Mouse (Mus musculus) kidney, embryonic 16.5 days (tissue): ENCODE data around the gene St5. TPM values are rescaled to one million over a fixed set of nuclear protein-coding genes. Genes with fewer than 3 reads are reported as not detected.

Experiments
- ATAC-seq: fragments of 200-750 bp; cut with Nextera tagmentation; 2 replicates; pipeline ENCODE4 v1.8.0; 2017; ENCODE audit warnings: moderate TSS enrichment; ENCODE audit not compliant: low FRiP score, low TSS enrichment
- H3K27ac ChIP-seq: fragments of 300-500 bp; sonication (generic); 2 replicates; pipeline ENCODE4 v1.5.1; 2014; ENCODE audit warnings: low read length
- H3K27me3 ChIP-seq: fragments of 300-500 bp; sonication (generic); 2 replicates; pipeline ENCODE4 v1.6.1; 2014; ENCODE audit warnings: low read length, control low read depth, mixed read lengths; ENCODE audit not compliant: insufficient read depth
- H3K36me3 ChIP-seq: fragments of 300-500 bp; sonication (generic); 2 replicates; pipeline ENCODE4 v1.6.1; 2014; ENCODE audit warnings: low read length, control low read depth, mixed read lengths; ENCODE audit not compliant: insufficient read depth
- H3K4me1 ChIP-seq: fragments of 300-500 bp; sonication (generic); 2 replicates; pipeline ENCODE4 v1.6.1; 2014; ENCODE audit warnings: low read length, control low read depth, mixed read lengths; ENCODE audit not compliant: insufficient read depth
- H3K4me2 ChIP-seq: fragments of 300-500 bp; sonication (generic); replicated peaks from 2 replicates; pipeline ENCODE4 v1.6.1; 2014; ENCODE audit warnings: low read depth, low read length
- H3K4me3 ChIP-seq: fragments of 300-500 bp; sonication (generic); 2 replicates; pipeline ENCODE4 v1.5.1; 2014; ENCODE audit warnings: mild to moderate bottlenecking, low read length
- H3K9ac ChIP-seq: fragments of 300-500 bp; sonication (generic); replicated peaks from 2 replicates; pipeline ENCODE4 v1.6.1; 2014; ENCODE audit warnings: low read length
- H3K9me3 ChIP-seq: fragments of 300-500 bp; sonication (generic); 2 replicates; pipeline ENCODE4 v1.6.1; 2016; ENCODE audit warnings: low read length, control low read depth
- WGBS: fragments of 180-500 bp; shearing (Covaris S2); extraction: QIAGEN DNeasy Blood & Tissue Kit; methylation state at CpG from one replicate; pipeline ENCODE4 v1.1.7; 2014; 5-methylcytosine and 5-hydroxymethylcytosine counted together
- polyA plus RNA-seq: library from polyadenylated mRNA; unstranded; fragments of >200 nt; fragmentation: Nextera tagmentation; extraction: Ambion mirVana; gene quantifications from 2 replicates; pipeline ENCODE4 v1.2.1, GENCODE M21; 2015

The St5 gene
- polyA plus RNA-seq, 1 experiment from 2014 or later, result 38.0 TPM

DNA sequence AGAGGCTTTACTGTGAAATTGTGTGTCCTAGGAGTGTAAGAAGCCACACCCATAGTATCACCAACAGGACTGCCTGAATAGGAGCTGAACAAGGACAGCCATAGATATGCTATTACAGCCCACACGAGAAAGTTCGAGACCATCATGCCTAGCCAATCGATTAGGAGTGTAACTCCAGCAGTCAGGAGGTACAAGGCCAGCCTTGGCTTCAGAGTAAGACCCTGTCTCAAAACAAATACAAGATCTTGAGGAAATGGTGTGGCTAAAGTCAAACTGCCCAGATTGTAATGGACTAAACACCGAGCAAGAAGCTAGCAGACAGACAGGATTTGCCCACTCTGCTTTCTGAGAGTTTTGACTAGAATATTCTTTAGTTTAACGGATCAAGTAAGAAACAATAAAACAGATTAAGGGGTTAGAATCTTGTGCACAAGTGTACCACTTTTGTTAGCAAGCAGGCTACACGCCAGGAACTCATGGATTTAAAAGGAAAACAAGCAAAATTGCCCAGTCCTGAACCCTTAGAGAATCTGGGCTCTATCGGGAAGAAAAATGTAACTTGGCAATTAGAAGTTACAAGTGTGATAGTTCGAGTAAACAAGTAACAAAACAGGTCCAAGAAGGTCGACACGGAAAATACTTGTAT is 185.2 kb downstream of the St5 start:
- ATAC-seq, result no peak
- 18% methylated on average over 10 of the region's 10 CpGs for WGBS

DNA sequence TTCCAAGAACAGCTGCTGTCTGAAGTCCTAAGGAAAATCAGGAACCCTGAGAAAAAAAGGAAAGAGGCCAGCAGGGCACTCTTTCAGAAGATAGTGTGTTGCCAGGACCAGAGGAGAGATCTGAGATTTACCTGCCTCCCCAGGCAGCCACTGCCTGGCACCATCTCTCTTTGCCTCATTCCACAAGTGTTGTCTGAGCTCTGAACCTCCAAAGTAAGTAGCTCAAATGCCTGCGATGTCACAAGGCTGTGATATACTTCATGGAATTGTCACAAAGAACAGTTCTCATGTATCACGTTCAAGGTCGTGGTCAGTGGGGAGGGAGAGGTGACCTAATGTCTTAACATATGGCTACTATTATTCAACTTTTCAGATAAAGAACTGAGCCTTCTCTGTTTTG is 186.9 kb downstream of the St5 start:
- Histone ChIP-seq H3K4me1 (peaks cover 24% of the 10 kb centered on the region), H3K27me3 (no peaks in the 10 kb centered on the region), H3K36me3 (peaks cover 12% of the 10 kb centered on the region; the same call in 1 of the 2 replicates), H3K27ac (no peak overlapping the region), H3K9me3 (no peaks in the 10 kb centered on the region), H3K4me2 (no peak overlapping the region), H3K4me3 (no peak overlapping the region), H3K9ac (no peak overlapping the region)
- no peak for ATAC-seq
- 64% methylated on average over 3 of the region's 3 CpGs for WGBS

More for the DNA sequence above, 185.2 kb downstream of the St5 start:
- Histone ChIP-seq H3K36me3 (peaks cover 29% of the 10 kb centered on the region), H3K27me3 (no peaks in the 10 kb centered on the region), H3K27ac (peak overlapping the region; percentile 99), H3K4me3 (peak overlapping the region; percentile 98), H3K9ac (peak overlapping the region; percentile 80), H3K9me3 (no peaks in the 10 kb centered on the region), H3K4me1 (peaks cover 25% of the 10 kb centered on the region), H3K4me2 (peak overlapping the region; percentile 67)

DNA sequence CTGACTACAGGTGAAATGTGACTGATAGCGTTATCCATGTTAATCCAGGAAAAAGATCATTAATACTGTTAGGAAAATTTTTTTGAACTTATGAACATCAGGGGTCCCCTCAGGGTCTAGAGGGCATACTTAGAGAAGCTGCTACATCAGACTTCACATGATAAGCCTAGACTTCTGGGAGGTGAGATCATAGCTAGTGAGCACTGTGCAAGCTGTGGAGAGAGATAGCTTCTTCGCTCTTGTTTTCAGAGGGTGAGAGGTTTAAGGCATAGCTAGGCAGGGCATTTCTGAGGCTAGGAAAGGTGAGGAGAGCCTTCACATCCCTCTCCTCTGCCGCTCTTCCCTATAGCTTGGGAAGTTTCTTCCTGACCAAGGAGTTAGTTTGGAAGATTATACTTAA is 191.6 kb downstream of the St5 start:
- Histone ChIP-seq H3K4me3 (no peak overlapping the region), H3K4me2 (no peak overlapping the region), H3K9ac (no peak overlapping the region), H3K9me3 (no peaks in the 10 kb centered on the region), H3K27me3 (no peaks in the 10 kb centered on the region), H3K36me3 (no peaks in the 10 kb centered on the region), H3K27ac (no peak overlapping the region), H3K4me1 (no peaks in the 10 kb centered on the region)
- ATAC-seq, result no peak
- 95% methylated on average over 3 of the region's 3 CpGs for WGBS

DNA sequence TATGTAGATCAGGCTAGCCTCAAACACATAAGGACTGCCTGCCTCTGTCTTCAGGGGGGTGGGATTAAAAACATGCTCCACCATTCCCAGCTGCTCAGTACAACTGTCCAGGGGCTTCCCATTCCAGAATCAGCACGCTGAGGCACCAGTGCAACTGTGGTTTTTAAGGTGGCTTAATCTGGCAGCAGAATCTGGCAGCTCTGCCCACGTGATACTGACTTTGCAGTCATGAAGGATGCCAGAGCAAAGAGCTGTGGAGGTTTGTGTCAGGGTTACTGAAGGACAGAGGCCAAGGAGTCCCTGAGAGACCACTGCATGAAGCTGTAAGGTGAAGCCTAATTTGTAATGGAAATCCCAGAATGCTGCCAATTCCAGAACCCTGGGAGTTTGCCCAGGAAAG is 192.6 kb downstream of the St5 start:
- Histone ChIP-seq H3K36me3 (no peaks in the 10 kb centered on the region), H3K27me3 (no peaks in the 10 kb centered on the region), H3K27ac (no peak overlapping the region), H3K4me2 (no peak overlapping the region), H3K4me1 (no peaks in the 10 kb centered on the region), H3K9ac (no peak overlapping the region), H3K4me3 (no peak overlapping the region), H3K9me3 (no peaks in the 10 kb centered on the region)
- 64% methylated on average over 2 of the region's 2 CpGs for WGBS
- ATAC-seq, result no peak

DNA sequence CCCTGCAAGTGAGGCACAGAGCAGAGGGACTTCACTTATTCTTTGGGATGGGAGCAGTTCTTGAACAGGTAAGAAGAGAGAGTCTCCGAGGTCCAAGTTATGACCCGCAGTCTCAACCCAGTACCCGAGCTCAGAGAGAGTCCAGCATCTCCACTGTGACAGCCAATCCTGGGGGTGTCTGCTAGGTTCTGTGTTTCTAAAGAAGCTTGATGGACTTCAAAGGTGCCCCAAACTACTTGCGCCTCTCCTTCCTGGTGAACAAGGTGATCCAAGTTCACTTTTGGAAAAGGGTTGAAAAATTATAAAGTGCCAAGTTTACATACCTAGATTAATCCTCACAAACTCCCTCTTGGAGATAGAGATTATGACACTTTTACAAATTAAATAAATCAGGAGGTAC is 195.4 kb downstream of the St5 start, which contains the start of gene Trim66:
TSS of gene Trim66 (minus strand) at position 101 of the 400 bp plus-strand sequence.
- Histone ChIP-seq H3K9ac (no peak within 1 kb of the TSS), H3K36me3 (no peaks in the 10 kb centered on the region), H3K9me3 (no peaks in the 10 kb centered on the region), H3K4me2 (no peak within 1 kb of the TSS), H3K4me3 (no peak within 1 kb of the TSS), H3K27ac (no peak within 1 kb of the TSS), H3K27me3 (no peaks in the 10 kb centered on the region), H3K4me1 (no peaks in the 10 kb centered on the region)
- WGBS, result 77% methylated on average over 4 of the region's 4 CpGs
- ATAC-seq, result no peak

DNA sequence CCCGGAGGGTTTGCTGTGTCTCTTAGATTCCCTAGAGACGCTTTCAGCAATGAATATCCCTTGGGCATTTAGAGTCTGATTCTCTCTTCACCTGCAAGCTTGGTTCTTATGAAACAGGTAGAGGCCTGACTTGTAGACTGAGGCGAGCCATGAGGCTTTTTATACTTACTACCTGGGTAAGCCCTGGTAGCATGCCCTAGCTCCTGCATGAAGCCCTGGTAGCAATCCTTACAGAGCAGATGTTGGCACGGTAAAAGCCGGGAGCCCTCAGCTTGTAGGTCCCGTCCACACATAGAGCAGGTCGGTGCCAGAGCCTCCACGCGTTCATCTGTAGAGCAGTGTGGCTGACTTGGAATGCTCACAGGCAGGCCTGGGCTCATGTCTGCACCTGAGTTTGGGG is 195.8 kb downstream of the St5 start:
- Histone ChIP-seq H3K9ac (no peak overlapping the region), H3K4me1 (no peaks in the 10 kb centered on the region), H3K36me3 (no peaks in the 10 kb centered on the region), H3K27ac (no peak overlapping the region), H3K4me2 (no peak overlapping the region), H3K4me3 (no peak overlapping the region), H3K9me3 (no peaks in the 10 kb centered on the region), H3K27me3 (no peaks in the 10 kb centered on the region)
- no peak for ATAC-seq
- 42% methylated on average over 9 of the region's 9 CpGs for WGBS

DNA sequence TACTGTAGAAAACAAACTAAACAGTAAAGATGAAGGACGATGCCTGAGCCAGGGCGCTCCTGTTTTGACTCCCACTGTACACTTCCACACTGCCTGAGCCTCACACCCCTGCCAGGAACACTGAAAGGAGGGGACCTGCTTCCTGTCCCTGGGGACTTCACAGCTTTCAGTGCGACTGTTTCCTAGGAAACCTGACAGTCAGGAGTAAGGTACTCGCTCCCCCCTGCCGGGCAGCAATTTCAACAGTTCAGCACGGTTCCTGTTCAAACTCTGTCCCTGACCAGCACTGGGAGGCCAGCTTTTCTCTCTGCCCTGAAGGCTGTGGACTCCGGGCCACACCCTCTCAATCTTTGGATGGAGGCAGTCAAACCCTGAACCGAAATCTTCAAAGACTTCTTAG is 196.3 kb downstream of the St5 start:
- Histone ChIP-seq H3K27me3 (no peaks in the 10 kb centered on the region), H3K4me1 (no peaks in the 10 kb centered on the region), H3K4me3 (no peak overlapping the region), H3K9me3 (no peaks in the 10 kb centered on the region), H3K36me3 (no peaks in the 10 kb centered on the region), H3K9ac (no peak overlapping the region), H3K4me2 (no peak overlapping the region), H3K27ac (no peak overlapping the region)
- ATAC-seq, result no peak
- WGBS, result 8% methylated on average over 8 of the region's 8 CpGs

DNA sequence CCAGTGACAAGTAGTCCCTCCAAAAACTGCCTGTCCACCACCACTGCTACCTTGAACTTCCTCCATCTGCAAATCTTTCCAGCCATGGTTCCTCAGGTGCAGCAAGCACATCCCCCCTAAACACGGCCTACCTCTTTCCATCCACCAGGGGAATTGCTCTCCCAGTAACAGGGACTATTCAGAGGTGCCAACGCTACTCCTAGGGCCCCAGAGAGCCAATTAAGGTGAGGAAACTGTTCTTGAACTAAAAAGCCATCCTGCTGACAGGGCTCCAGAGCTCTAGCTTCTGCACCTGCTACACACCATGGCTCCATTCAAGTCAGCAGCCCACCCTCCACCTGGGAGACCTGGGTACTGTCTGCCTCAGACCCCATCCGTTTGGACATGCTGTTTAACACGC is 205.9 kb downstream of the St5 start:
- H3K36me3 ChIP-seq, result no peaks in the 10 kb centered on the region
- no peaks in the 10 kb centered on the region for H3K9me3 ChIP-seq
- H3K4me3 ChIP-seq, result no peak overlapping the region
- H3K9ac ChIP-seq, result no peak overlapping the region
- H3K4me1 ChIP-seq, result peaks cover 8% of the 10 kb centered on the region; the same call in 1 of the 2 replicates
- H3K27me3 ChIP-seq, result peaks cover 4% of the 10 kb centered on the region; the same call in 1 of the 2 replicates
- H3K4me2 ChIP-seq, result no peak overlapping the region
- no peak for ATAC-seq
- no peak overlapping the region for H3K27ac ChIP-seq
- 57% methylated on average over 4 of the region's 4 CpGs for WGBS

DNA sequence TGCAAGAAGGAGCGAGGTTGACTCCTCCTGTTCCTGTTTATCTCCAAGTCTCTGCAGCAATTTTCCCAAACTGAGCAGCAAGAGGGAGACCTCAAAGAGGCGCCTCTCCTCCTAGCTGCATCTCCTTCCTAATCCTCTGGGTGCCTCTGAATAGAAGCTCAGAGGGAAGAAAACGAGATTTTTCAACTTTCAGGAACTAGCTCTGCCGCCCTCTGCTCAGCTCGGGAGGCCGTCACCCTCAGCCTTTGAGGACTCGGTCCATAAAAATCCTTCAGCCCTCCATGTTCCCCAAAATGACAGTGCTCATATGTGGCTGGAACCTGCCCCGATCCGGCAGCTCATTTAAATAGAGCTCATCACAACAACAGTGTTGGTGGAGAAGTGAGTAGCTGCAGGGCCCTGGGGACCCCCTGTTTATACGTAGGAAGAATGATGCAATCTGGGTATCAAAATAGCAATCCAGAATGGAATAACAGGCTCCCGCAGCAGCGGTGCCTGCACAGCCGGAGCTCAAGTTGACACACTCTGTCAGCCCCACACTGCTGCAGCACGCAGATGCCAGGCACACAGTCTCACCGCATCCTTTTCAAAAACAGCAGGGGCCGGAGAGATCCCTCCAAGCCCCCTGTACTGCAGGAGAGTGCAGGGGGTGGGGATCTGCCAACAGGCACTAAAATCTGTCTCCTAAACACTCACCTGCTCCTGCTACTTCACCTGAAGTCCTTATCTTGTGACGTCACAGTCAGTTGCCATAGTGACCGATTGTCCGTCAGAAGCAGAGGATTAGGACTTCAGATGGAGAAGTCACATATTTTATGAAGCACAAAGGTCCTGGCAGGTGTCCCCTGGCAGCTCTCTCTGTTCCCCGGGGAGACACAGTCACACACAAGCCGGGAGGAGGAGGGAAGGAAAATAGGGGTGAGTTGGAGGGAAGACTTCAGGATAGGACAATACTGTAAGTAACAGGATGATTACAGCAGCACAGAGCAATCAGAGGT is 209.8 kb downstream of the St5 start:
- H3K4me3 ChIP-seq, result peak overlapping the region; percentile 20
- H3K27ac ChIP-seq, result no peak overlapping the region
- peaks cover 8% of the 10 kb centered on the region; the same call in 1 of the 2 replicates for H3K4me1 ChIP-seq
- no peaks in the 10 kb centered on the region for H3K9me3 ChIP-seq
- peaks cover 4% of the 10 kb centered on the region; the same call in 1 of the 2 replicates for H3K27me3 ChIP-seq
- peak overlapping the region; percentile 41 for H3K4me2 ChIP-seq
- peak; percentile 6; the same call in 1 of the 2 replicates for ATAC-seq
- WGBS, result 13% methylated on average over 21 of the region's 21 CpGs
- H3K9ac ChIP-seq, result no peak overlapping the region
- H3K36me3 ChIP-seq, result no peaks in the 10 kb centered on the region
